Mouse (Mus musculus) testis, adult 2 months (tissue): ENCODE results near the gene Fmo2.

Experiments used
- CTCF ChIP-seq: fragments of 200-500 bp; IDR thresholded peaks from 2 replicates; pipeline ENCODE4 v1.5.1; 2012; ENCODE audit warnings: low read depth, mild to moderate bottlenecking, inconsistent platforms, low read length, moderate library complexity; ENCODE audit not compliant: control insufficient read depth, insufficient read depth, insufficient replicate concordance
- POLR2A ChIP-seq: fragments of 200-500 bp; IDR thresholded peaks from 2 replicates; pipeline ENCODE4 v1.6.1; 2012; ENCODE audit warnings: low read depth, mild to moderate bottlenecking, inconsistent platforms, low read length, moderate library complexity; ENCODE audit not compliant: control insufficient read depth

DNA sequence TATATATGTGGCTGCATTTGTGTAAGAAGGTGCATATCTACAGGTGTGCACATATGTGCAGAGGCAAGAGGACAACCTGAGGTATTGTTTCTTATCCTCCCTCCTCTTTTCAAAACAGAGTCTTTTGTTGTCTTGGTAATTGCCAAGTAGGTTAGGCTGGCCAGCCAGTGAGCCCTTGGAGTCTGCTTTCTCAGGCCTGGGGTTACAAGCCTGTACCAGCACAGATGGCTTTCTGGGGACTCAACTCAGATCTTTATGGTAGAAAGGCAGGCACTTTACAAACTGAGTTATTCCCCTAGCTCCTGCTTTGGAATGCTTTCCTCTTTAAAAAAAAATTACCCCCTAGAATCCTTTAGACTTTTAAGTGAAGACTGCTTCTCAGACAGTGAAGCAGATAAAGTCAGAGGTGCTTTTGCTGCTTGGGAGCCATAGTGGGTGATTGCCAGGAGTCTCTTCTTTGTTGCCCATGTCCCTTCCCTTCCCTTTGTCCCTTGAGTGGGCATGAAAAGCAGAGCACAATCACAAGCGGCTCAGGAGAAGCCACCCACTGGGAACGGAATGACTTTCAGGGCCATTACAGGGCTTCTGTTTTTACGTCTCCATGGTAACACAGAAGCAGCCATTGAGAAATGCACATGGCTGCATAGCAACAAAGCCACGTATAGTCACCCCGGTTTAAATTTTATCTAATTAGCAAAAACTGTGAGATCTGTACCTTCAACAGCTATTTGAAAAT, 66.5 kb downstream of the Fmo2 start:
- no peak for TF ChIP-seq POLR2A
- TF ChIP-seq CTCF = no peak
